Mouse (Mus musculus) kidney, adult 2 months (tissue): ENCODE measurements around the gene Fam217b.

ENCODE experiments used
- CTCF ChIP-seq: fragments of 200-500 bp; conservative IDR thresholded peaks from 2 replicates; pipeline ENCODE4 v1.5.1; 2011; ENCODE audit warnings: low read depth, mild to moderate bottlenecking, control low read depth, low read length, moderate library complexity, mixed read lengths; ENCODE audit not compliant: insufficient read depth, insufficient read length
- POLR2A ChIP-seq: fragments of 200-500 bp; IDR thresholded peaks from one replicate; pipeline ENCODE4 v1.6.1; 2011; ENCODE audit warnings: low read depth, low read length, control low read depth

GRCm38 (mm10) chr2:178410286-178410685 lies 4.0 kb upstream of the Fam217b start:
- TF ChIP-seq CTCF (no peak), POLR2A (no peak)
